Mouse (Mus musculus) urinary bladder, postnatal 10 days (tissue): Measurements from ENCODE around the gene Slc12a8.
"Not testable (repeated sequence)": the region's sequence is repeated elsewhere in the genome, so short reads cannot be mapped to it uniquely, and the experiment has no call there.

Experiments used
- DNase-seq: peaks from one replicate; pipeline ENCODE4 v3.0.0; 2022; ENCODE audit warnings: low spot score

Gene Slc12a8

GRCm38 (mm10) chr16:33516807-33517565 lies at the start of gene Slc12a8:
Gene Slc12a8, plus strand, starts transcription at chr16:33517328.
- DNase-seq, result no peak

DNA sequence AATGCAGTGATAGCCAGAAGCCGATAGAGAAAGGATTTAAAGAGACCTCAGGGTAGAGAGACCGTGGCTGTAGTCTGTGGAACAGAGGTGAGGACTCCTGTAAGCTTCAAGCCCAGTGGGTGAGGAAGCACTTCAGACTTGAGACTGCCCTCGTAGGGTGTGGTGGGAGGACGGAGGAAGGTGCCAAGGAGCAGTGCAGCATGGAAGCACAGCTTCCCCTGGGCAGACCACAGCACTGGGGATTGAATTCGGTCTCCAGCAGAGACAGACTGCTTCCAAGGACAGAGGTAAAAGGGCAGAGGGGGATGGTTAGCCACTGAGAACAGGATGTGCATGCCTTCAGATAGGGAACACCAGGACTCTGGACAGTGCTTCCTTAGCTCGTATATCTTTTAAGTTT lies 49.7 kb upstream of the Slc12a8 start:
- DNase-seq, result no peak

DNA sequence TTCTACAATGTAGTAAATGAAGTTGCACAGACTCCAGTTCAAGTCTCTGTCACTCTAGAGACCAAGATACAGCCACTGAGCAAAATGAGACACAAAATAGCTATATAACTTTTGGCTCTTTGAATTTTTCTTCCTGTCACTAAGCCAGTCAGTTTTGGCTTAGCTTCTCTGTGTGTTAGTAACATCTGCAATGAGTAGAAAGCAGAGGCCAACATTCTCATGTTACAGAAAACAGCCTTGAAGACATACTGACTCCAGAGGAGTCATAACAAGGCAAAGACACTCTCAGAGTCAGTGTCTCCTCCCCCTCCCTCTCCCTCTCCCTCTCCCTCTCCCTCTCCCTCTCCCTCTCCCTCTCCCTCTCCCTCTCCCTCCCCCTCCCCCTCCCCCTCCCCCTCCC lies 47.2 kb upstream of the Slc12a8 start:
- no peak for DNase-seq

GRCm38 (mm10) chr16:33474381-33474780 lies 42.7 kb upstream of the Slc12a8 start:
- no peak for DNase-seq

DNA sequence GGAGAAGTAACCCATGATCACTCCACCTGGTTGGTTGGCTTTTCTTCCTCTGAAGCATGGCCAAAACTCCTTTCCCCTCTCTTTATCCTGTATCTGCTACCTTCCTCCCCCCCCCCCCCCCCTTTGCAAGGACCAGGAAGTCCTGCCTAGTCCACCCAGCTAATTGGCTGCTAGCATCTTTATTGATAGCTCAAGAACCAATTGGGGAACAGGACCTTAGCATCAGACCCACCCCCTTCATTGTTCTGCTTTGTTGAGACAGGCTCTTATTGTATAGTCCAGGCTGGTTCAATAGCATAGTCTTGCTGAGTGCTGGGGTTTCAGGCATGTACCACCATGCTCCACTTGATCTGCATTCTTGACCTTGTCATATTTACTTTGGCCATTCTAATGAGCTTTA lies 37.2 kb upstream of the Slc12a8 start:
- DNase-seq, result no peak

GRCm38 (mm10) chr16:33481148-33481547 lies 36.0 kb upstream of the Slc12a8 start:
- DNase-seq, result no peak

DNA sequence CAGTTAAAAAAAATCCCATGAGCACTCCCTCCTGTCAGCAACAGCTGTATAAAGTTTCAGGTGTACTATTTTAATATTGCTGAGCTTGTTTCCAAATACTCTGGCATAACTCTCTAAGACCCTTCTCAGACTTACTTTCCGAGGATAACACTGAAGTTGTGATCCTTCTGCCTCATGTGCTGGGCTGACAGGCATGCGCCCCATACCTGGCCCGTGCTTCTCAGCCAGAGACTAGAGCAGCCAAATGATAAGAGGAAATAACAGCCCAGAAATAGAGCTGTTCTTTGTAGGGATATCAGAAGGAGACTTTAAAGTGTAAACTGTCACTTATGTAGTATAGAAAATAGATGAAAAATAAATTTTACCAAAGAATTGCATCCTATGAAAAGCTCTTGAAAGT lies 34.8 kb upstream of the Slc12a8 start:
- DNase-seq, result no peak

DNA sequence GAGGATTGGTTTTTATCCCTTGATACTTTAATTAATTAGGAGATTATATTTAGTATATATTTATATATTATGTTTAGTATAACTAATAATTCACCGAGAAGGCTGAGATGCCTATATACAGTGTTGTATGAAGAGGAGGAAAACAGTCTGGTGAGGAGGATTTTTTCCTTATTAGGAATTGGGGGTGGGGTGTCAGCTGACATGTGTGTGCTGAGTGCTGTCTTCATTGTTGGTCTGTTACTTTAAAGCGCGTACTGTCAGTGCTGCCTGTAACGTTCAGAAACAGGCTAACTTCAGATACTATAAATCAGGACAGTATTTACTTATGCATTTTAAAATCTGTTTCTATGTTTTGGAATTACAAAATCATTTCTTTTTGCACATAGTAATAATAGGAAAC lies 29.4 kb upstream of the Slc12a8 start:
- DNase-seq, result no peak

DNA sequence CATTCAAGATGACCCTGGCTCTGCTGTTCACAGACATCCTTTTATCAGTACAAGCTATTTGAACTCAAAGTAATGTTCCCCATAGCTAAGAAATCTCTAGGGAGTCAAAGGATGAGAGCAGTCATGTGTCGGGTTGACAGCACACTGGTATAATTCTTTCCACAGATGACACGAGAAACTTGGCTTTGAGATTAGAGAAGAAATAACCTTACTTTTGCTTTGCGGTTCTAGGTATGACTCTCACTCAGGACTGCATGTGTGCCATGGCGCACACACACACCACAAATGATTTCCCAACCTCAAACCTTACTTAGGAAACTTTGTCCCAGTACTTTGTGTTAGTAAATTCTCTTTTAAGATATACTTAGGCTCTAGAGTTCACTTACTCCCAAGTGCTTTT lies 22.8 kb upstream of the Slc12a8 start:
- no peak for DNase-seq

DNA sequence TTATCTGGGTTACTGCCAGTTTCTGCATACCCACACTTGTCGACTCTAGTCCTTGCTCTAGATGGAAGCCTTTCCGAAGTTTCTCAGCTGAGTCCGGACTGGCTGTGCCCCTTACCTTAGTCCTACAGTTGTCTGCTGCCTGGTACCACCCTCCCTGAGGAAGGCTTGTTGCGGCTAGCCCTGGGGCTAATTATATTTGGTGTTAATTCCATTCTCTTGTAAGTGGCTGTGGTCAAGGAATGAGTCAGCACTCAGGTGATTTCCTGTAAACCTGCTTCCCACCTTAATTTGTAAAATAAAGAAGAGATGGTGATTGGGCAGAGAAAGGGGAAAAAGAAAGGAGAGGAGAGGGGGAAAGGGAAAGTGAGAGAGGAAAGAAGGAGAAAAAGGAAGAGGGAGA lies 9.0 kb upstream of the Slc12a8 start:
- DNase-seq, result no peak

GRCm38 (mm10) chr16:33509231-33509630 lies 7.9 kb upstream of the Slc12a8 start:
- not testable (repeated sequence) for DNase-seq

GRCm38 (mm10) chr16:33510856-33511255 lies 6.3 kb upstream of the Slc12a8 start:
- DNase-seq, result not testable (repeated sequence)

- no peak for DNase-seq
These were observed 4.6 kb upstream of the Slc12a8 start for GRCm38 (mm10) chr16:33512555-33512954.

GRCm38 (mm10) chr16:33517627-33518026 lies 499 bp downstream of the Slc12a8 start:
- DNase-seq, result no peak

- DNase-seq, result no peak
These were observed 1.1 kb downstream of the Slc12a8 start for GRCm38 (mm10) chr16:33518236-33518635.

DNA sequence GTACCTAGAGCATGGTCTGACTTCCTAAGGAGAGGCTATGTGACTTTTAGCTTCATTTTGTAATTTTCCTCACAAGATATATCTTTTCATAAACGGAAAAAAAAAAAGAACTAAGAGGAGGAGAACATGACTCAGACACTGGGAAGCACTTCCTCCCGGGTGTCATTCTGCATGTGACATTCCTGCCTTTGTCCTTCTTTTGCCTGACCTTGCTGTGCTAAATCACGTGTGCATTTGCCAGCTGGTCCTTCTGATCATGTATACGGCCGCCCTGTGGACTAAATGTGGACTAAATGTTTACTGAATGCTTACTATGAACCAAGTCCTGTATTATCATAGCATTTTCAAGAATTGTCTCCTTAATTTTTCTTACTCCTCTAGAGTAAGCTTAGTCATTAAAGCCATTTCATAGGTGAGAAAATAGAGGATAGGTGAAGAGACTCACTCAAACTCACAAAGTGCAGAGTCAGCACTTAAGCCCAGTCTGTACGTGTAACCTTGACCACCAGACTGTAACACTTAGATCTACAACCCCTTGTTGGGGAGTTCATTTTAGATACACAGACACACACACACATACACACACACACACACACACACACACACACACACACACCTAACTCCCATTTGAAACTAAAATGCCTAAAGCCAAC lies 2.9 kb downstream of the Slc12a8 start:
- no peak for DNase-seq

- DNase-seq, result no peak
These were observed 5.4 kb downstream of the Slc12a8 start for GRCm38 (mm10) chr16:33522516-33522915.

GRCm38 (mm10) chr16:33523571-33523970 lies 6.4 kb downstream of the Slc12a8 start:
- no peak for DNase-seq

DNA sequence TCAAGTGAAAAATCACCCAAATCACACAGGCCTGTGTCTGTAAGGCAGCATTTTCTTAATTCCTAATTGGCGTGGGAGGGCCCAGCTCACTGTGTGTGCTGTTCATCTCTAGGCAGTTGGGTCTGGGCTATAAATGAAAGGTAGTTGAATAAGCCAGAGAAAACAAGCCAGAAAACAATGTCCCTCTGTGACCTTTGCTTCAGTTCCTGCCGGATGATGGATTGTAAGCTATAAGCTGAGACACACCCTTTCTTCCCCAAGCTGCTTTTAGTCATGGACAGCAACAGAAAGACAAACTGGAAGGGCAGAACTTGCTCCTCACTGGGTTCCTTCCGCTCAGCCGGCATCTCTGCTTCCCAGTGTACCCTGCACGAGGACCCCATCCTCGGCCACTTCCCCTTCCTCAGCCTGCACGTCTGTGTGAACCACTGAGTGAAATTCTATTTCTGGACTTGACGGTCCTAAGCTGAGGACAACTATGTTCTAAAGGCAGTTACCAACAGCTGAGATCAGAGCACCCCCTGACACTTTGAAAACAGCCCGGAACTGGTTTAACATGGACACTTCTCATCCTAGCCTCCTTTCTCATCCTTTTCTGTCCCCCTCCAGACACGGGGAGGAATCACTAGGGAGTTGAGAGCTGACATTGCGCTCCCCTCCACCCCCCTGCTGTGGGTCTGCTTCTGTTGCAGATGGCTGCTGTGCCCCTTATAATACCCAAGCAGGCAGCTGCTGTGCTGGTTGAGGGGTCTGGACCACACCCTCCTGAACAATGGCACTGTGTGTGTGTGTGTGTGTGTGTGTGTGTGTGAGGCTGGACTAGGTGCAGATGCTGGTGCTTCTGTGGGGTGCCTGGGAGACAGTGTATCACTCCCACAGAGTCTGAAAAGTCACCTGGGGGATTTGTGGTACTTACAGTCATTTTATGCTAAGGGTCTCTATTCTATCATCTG lies 12.7 kb downstream of the Slc12a8 start:
- DNase-seq, result no peak

GRCm38 (mm10) chr16:33531184-33531583 lies 14.1 kb downstream of the Slc12a8 start:
- no peak for DNase-seq

- no peak for DNase-seq
These were observed 19.3 kb downstream of the Slc12a8 start for GRCm38 (mm10) chr16:33536456-33536855.

- DNase-seq, result no peak
These were observed 20.5 kb downstream of the Slc12a8 start for GRCm38 (mm10) chr16:33537499-33538225.
